Mouse (Mus musculus): ENCODE data around the gene Col7a1.

DNA sequence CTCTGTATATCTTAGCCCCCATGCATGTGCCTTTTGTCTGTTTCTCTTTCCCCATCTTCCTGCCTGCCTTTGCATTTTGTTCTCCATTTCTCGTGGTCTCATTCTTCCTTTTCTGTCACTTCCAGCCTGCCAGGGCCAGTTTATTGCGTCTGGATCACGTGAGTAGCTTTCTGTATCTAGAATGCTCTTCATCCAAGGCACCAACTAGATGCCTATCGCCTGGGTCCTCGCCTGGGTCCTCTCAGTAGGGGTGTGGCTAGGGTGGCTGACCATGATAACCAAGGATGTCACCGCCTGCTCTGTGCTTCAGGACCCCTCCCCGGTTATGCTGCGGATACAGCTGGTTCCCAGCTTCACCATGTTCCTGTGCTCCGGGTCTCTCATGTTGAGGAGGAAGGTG is 29.8 kb downstream of the Col7a1 start:
- TF ChIP-seq CTCF (IDR thresholded peaks at IDR 0.05; ENCODE audit: low read depth, low read length), result no peak
- no peak for TF ChIP-seq POLR2A (IDR thresholded peaks at IDR 0.05; ENCODE audit: extremely low read depth, insufficient read depth, low read length)
